Comparison of ENCODE assay signal across 8 mouse cellular contexts in genomic region chr2:52858529-52859465, GRCm38 (mm10). TPM values are rescaled to one million over a fixed set of nuclear protein-coding genes. Genes with fewer than 3 reads are reported as not detected.
DNase-seq lines count a peak whose midpoint lies in the region; ATAC-seq lines count a peak whose summit lies in the region.

No protein-coding gene starts in this region.

- ATAC-seq in intestine, embryonic 16.5 days = peak; percentile 37
- peak; percentile 26; the same call in 1 of the 2 replicates for ATAC-seq in limb, embryonic 13.5 days (ENCODE audit: low FRiP score, low read depth)
- ATAC-seq in midbrain, embryonic 15.5 days (replicated peaks) = peak; percentile 40

- peaks cover 5% of the 10 kb centered on the region; the same call in 1 of the 2 replicates for H3K4me1 ChIP-seq in intestine, embryonic 16.5 days (ENCODE audit: control insufficient read depth, insufficient read depth, low read length)
- H3K4me1 ChIP-seq in limb, embryonic 13.5 days = peaks cover 45% of the 10 kb centered on the region
- peaks cover 37% of the 10 kb centered on the region for H3K4me1 ChIP-seq in midbrain, embryonic 15.5 days

- no peaks in the 10 kb centered on the region for H3K27me3 ChIP-seq in intestine, embryonic 16.5 days (replicated peaks; ENCODE audit: control insufficient read depth, insufficient read depth, low read length)
- H3K27me3 ChIP-seq in limb, embryonic 13.5 days = no peaks in the 10 kb centered on the region
- H3K27me3 ChIP-seq in midbrain, embryonic 15.5 days (replicated peaks) = no peaks in the 10 kb centered on the region

- H3K27ac ChIP-seq in intestine, embryonic 16.5 days (ENCODE audit: low read length) = peak overlapping the region; percentile 38; the same call in 1 of the 2 replicates
- peak overlapping the region; percentile 90 for H3K27ac ChIP-seq in limb, embryonic 13.5 days
- H3K27ac ChIP-seq in midbrain, embryonic 15.5 days = peak overlapping the region; percentile 90

- peak overlapping the region; percentile 93 for H3K4me3 ChIP-seq in intestine, embryonic 16.5 days (ENCODE audit: low read length)
- peak overlapping the region; percentile 98 for H3K4me3 ChIP-seq in limb, embryonic 13.5 days
- peak overlapping the region; percentile 85 for H3K4me3 ChIP-seq in midbrain, embryonic 15.5 days

- peak; percentile 45 for DNase-seq in layer of hippocampus, adult 11-12 months (ENCODE audit: low spot score)
- DNase-seq in layer of hippocampus, adult 9-10 months (ENCODE audit: low spot score) = no peak
- peak; percentile 75 for DNase-seq in embryo, embryonic 11 days
- peak; percentile 94 for DNase-seq in heart, adult 11 months
- DNase-seq in testis, postnatal 14 days (ENCODE audit: low spot score) = peak; percentile 32

- H3K4me2 ChIP-seq in intestine, embryonic 16.5 days (ENCODE audit: low read depth, low read length) = peak overlapping the region; percentile 96
- peak overlapping the region; percentile 78 for H3K4me2 ChIP-seq in limb, embryonic 13.5 days (replicated peaks)
- H3K4me2 ChIP-seq in midbrain, embryonic 15.5 days = peak overlapping the region; percentile 88

- WGBS in intestine, embryonic 16.5 days = 1% methylated on average over 44 of the region's 46 CpGs
- under 1% methylated on average over 46 of the region's 46 CpGs for WGBS in limb, embryonic 13.5 days
- under 1% methylated on average over 46 of the region's 46 CpGs for WGBS in midbrain, embryonic 15.5 days

- no peaks in the 10 kb centered on the region for H3K9me3 ChIP-seq in intestine, embryonic 16.5 days (ENCODE audit: control insufficient read depth, low read length)
- no peaks in the 10 kb centered on the region for H3K9me3 ChIP-seq in limb, embryonic 13.5 days
- H3K9me3 ChIP-seq in midbrain, embryonic 15.5 days = no peaks in the 10 kb centered on the region

- no peaks in the 10 kb centered on the region for H3K36me3 ChIP-seq in intestine, embryonic 16.5 days (ENCODE audit: control insufficient read depth, insufficient read depth, low read length)
- no peaks in the 10 kb centered on the region for H3K36me3 ChIP-seq in limb, embryonic 13.5 days
- no peaks in the 10 kb centered on the region for H3K36me3 ChIP-seq in midbrain, embryonic 15.5 days (replicated peaks)

- peak overlapping the region; percentile 83 for H3K9ac ChIP-seq in intestine, embryonic 16.5 days (ENCODE audit: low read depth, low read length)
- H3K9ac ChIP-seq in limb, embryonic 13.5 days = peak overlapping the region; percentile 95
- peak overlapping the region; percentile 84 for H3K9ac ChIP-seq in midbrain, embryonic 15.5 days

RNA-seq across cellular contexts. Expression of gene Fmnl2, which starts 1.1 kb away (rescaled TPM):
- 1.8 and 2.1 TPM in 2 replicates for polyA plus RNA-seq in intestine, embryonic 16.5 days (2015; fragmentation: Nextera tagmentation; extraction: Ambion mirVana)
- 11.8 and 12.6 TPM in 2 replicates for polyA plus RNA-seq in limb, embryonic 13.5 days (2015; fragmentation: Nextera tagmentation; extraction: Ambion mirVana)
- polyA plus RNA-seq in midbrain, embryonic 15.5 days (2015; fragmentation: Nextera tagmentation; extraction: Ambion mirVana) = 10.2 and 10.7 TPM in 2 replicates

Comparison
In these comparisons a context has a peak if more than half of its experiments do, and no peak if none do; other contexts are left out.
1. H3K27ac ChIP-seq: peak in every context shown above with its lines; median percentile 90 in limb, embryonic 13.5 days; 90 in midbrain, embryonic 15.5 days; 38 in intestine, embryonic 16.5 days.